Mouse (Mus musculus): ENCODE results near the gene Syne2. TPM values are rescaled to one million over a fixed set of nuclear protein-coding genes. Genes with fewer than 3 reads are reported as not detected.

The Syne2 gene
- total RNA-seq, 1 experiment = 15.0 TPM

DNA sequence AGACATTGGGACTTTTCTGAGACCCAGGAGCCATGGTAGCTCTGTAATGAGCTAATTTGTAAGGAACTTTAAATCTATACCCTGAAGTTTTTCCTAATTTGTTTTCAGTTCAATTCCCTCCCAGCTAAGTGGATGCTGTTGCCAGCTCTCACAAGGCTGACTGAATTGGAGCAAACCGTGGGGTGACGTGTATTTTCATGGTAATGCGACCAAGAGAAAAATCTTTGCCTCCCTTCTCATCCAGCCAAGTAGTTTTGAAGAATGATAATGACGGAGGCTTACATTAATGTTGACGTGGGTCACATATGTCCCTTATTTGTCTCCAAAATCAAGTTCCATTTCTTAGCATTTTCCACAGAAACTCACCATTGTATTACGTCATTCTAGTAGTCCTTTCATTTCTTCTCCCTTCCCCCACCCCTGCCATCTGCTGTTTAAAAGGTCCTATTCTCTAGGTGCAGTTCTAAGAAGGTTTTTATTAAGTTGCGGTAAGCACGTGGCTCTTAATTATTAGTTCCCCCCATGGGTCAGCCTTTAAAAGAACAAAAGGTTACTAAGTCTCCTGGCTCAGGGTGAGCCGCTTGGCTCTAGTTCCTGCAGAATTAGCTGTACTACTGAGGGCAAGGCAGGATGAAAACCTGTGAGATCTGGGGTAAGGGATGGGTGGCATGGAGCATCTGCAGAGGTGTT, 55.8 kb downstream of the Syne2 start:
- Histone ChIP-seq H3K4me1 (ENCODE audit: control insufficient read depth in 2 of 2, insufficient read depth in 2 of 2, low read length in 2 of 2, poor library complexity in 1 of 2) (no peaks in the 10 kb centered on the region; a peak in 1 of 4 replicates), H3K36me3 (ENCODE audit: control insufficient read depth, insufficient read depth, low read length, poor library complexity, severe bottlenecking) (no peaks in the 10 kb centered on the region), H3K9me3 (ENCODE audit: control insufficient read depth, insufficient read depth, low read depth, low read length) (no peaks in the 10 kb centered on the region), H3K4me3 (ENCODE audit: insufficient read depth in 1 of 2, low read depth in 1 of 2, low read length in 2 of 2, poor library complexity in 1 of 2, severe bottlenecking in 1 of 2) (no peak overlapping the region), H3K27ac (ENCODE audit: insufficient read depth, low read depth, low read length, poor library complexity, severe bottlenecking) (no peak overlapping the region), H3K9ac (ENCODE audit: insufficient read depth, low read depth, low read length, poor library complexity, severe bottlenecking) (no peak overlapping the region)
- TF ChIP-seq CHD2 (IDR thresholded peaks at IDR 0.05; ENCODE audit: low read depth, low read length) (no peak), ZNF384 (IDR thresholded peaks at IDR 0.05; ENCODE audit: low read depth, low read length) (no peak), MAFK (IDR thresholded peaks at IDR 0.05; ENCODE audit: insufficient read depth, low read depth, low read length) (no peak), ZC3H11A (IDR thresholded peaks at IDR 0.05; ENCODE audit: borderline replicate concordance, low read depth, low read length) (no peak), HCFC1 (IDR thresholded peaks at IDR 0.05; ENCODE audit: borderline replicate concordance, insufficient read depth, low read length) (no peak)
- no peak for DNase-seq (ENCODE audit: low read depth, low spot score)
- in situ Hi-C loops (cut with MboI; ENCODE audit: low sequenced_read_pairs in 2 of 2, unreplicated experiment in 2 of 2) = no loop called here

DNA sequence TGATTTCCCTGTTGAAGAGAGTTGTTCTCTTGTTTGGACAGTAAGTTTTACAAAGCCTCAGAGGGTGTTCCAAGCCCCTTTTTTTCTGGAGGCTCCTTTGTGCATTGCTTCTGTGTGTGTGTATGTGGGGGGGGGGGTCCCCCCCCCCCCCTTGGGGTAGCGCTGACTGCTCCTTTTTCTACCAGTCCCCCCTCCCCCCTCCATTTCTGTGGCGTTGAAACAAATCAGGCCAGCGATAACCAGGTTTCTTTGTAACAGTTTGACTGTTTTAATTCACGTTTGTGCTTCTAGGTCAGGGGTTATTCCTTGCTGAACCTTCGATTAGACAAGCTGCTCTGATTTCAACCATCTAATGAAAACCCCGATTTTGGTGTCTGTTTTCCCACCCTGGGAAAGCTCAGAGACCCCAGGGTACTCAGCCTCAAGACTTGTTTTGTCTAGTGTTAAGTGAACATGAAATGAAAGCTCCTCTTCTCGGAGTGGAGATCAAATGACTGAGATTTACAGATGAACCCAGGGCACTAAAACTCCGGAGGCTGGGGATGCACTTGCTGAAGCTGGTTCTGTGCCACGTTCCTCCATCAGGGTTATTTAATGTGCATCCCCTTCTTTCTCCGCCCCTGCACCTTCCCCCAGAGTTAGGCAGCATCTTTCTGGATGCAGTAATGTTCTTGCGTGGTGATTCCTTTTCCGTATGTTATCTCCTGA, 56.5 kb downstream of the Syne2 start:
- in situ Hi-C loops (cut with MboI; ENCODE audit: low sequenced_read_pairs in 2 of 2, unreplicated experiment in 2 of 2) = no loop called here

DNA sequence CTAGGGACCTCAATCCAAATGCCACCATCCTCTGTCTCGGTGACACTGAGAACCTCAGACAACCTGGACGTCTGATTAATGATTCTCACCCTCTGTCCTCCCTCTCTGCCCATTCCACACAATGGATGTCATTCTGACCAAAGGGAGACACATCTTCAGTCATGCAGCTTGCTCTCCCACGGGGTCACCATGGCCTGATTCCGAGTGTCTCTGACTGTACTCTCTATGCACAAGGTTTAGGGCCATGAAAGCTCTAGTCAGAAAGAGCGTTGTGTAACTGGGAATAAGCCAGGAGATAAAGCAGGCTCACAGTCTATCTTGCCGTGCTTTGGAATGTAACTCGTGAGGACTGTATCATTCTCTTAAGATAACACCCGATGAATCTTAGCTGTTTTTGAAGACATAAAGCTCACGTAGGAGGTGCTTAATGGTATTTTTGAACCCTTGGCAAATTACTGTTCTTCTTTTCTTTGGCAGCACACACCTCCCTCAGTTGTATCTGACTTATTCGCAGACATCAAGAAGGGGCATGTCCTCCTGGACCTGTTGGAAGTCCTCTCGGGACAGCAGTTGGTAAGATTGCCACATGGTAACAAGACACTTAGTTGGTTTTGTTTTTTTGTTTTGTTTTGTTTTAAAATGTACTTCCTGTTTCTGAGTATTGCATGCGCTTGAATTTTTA, 61.8 kb downstream of the Syne2 start:
- DNase-seq (ENCODE audit: low read depth, low spot score) = no peak
- Histone ChIP-seq H3K4me1 (ENCODE audit: control insufficient read depth in 2 of 2, insufficient read depth in 2 of 2, low read length in 2 of 2, poor library complexity in 1 of 2) (no peaks in the 10 kb centered on the region), H3K9ac (ENCODE audit: insufficient read depth, low read depth, low read length, poor library complexity, severe bottlenecking) (no peak overlapping the region), H3K27ac (ENCODE audit: insufficient read depth, low read depth, low read length, poor library complexity, severe bottlenecking) (no peak overlapping the region), H3K9me3 (ENCODE audit: control insufficient read depth, insufficient read depth, low read depth, low read length) (no peaks in the 10 kb centered on the region), H3K4me3 (ENCODE audit: insufficient read depth in 1 of 2, low read depth in 1 of 2, low read length in 2 of 2, poor library complexity in 1 of 2, severe bottlenecking in 1 of 2) (no peak overlapping the region), H3K36me3 (ENCODE audit: control insufficient read depth, insufficient read depth, low read length, poor library complexity, severe bottlenecking) (no peaks in the 10 kb centered on the region)
- in situ Hi-C loops (cut with MboI; ENCODE audit: low sequenced_read_pairs in 2 of 2, unreplicated experiment in 2 of 2) = no loop called here
- TF ChIP-seq ZC3H11A (IDR thresholded peaks at IDR 0.05; ENCODE audit: borderline replicate concordance, low read depth, low read length) = no peak

More for the DNA sequence above, 56.5 kb downstream of the Syne2 start:
- Histone ChIP-seq H3K9ac (ENCODE audit: insufficient read depth, low read depth, low read length, poor library complexity, severe bottlenecking) (no peak overlapping the region), H3K27ac (ENCODE audit: insufficient read depth, low read depth, low read length, poor library complexity, severe bottlenecking) (no peak overlapping the region), H3K4me1 (ENCODE audit: control insufficient read depth in 2 of 2, insufficient read depth in 2 of 2, low read length in 2 of 2, poor library complexity in 1 of 2) (no peaks in the 10 kb centered on the region), H3K4me3 (ENCODE audit: insufficient read depth in 1 of 2, low read depth in 1 of 2, low read length in 2 of 2, poor library complexity in 1 of 2, severe bottlenecking in 1 of 2) (no peak overlapping the region), H3K9me3 (ENCODE audit: control insufficient read depth, insufficient read depth, low read depth, low read length) (no peaks in the 10 kb centered on the region), H3K36me3 (ENCODE audit: control insufficient read depth, insufficient read depth, low read length, poor library complexity, severe bottlenecking) (no peaks in the 10 kb centered on the region)
- DNase-seq (ENCODE audit: low read depth, low spot score) = no peak
- no peak for TF ChIP-seq CHD2 (IDR thresholded peaks at IDR 0.05; ENCODE audit: low read depth, low read length)
- no peak for TF ChIP-seq MAFK (IDR thresholded peaks at IDR 0.05; ENCODE audit: insufficient read depth, low read depth, low read length)
- no peak for TF ChIP-seq ZC3H11A (IDR thresholded peaks at IDR 0.05; ENCODE audit: borderline replicate concordance, low read depth, low read length)
- no peak for TF ChIP-seq HCFC1 (IDR thresholded peaks at IDR 0.05; ENCODE audit: borderline replicate concordance, insufficient read depth, low read length)
- TF ChIP-seq ZNF384 (IDR thresholded peaks at IDR 0.05; ENCODE audit: low read depth, low read length) = no peak

DNA sequence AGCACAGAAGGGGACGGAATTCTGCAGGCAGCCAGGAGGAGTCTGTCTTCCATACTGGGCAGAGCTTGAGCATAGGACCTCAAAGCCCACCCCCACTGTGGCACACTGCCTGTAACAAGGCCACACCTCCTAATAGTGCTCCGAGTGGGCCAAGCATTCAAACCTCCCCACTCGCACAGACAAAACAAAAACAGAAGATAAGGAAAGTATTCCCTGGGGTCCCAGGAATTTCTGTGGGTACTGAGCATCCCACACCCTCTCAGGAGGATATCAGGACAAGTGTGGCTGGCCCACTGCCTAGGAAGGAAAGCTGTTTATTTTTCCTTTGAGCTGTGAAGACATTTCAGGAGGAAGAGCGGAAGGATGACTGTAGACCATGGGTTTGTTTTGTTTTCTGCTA, 63.6 kb downstream of the Syne2 start:
- no peaks in the 10 kb centered on the region for H3K4me1 ChIP-seq (ENCODE audit: control insufficient read depth in 2 of 2, insufficient read depth in 2 of 2, low read length in 2 of 2, poor library complexity in 1 of 2)
- in situ Hi-C loops (cut with MboI; ENCODE audit: low sequenced_read_pairs in 2 of 2, unreplicated experiment in 2 of 2) = no loop called here
- no peak overlapping the region for H3K4me3 ChIP-seq (ENCODE audit: insufficient read depth in 1 of 2, low read depth in 1 of 2, low read length in 2 of 2, poor library complexity in 1 of 2, severe bottlenecking in 1 of 2)
- no peaks in the 10 kb centered on the region for H3K9me3 ChIP-seq (ENCODE audit: control insufficient read depth, insufficient read depth, low read depth, low read length)
- H3K9ac ChIP-seq (ENCODE audit: insufficient read depth, low read depth, low read length, poor library complexity, severe bottlenecking) = no peak overlapping the region
- no peak for DNase-seq (ENCODE audit: low read depth, low spot score)
- no peak overlapping the region for H3K27ac ChIP-seq (ENCODE audit: insufficient read depth, low read depth, low read length, poor library complexity, severe bottlenecking)
- no peaks in the 10 kb centered on the region for H3K36me3 ChIP-seq (ENCODE audit: control insufficient read depth, insufficient read depth, low read length, poor library complexity, severe bottlenecking)
- TF ChIP-seq MAFK (IDR thresholded peaks at IDR 0.05; ENCODE audit: insufficient read depth, low read depth, low read length) (no peak), HCFC1 (IDR thresholded peaks at IDR 0.05; ENCODE audit: borderline replicate concordance, insufficient read depth, low read length) (no peak), CHD2 (IDR thresholded peaks at IDR 0.05; ENCODE audit: low read depth, low read length) (no peak), ZC3H11A (IDR thresholded peaks at IDR 0.05; ENCODE audit: borderline replicate concordance, low read depth, low read length) (no peak), ZNF384 (IDR thresholded peaks at IDR 0.05; ENCODE audit: low read depth, low read length) (no peak)

Measured in ES-E14 (cell line).